13 mouse cellular contexts compared by ENCODE assay signal in genomic region chr3:85842881-85843218, GRCm38 (mm10). TPM values are rescaled to one million over a fixed set of nuclear protein-coding genes. Genes with fewer than 3 reads are reported as not detected.
A peak's percentile ranks its signal among the peaks of the same experiment; 100 is the strongest.
DNase-seq lines count a peak whose midpoint lies in the region; ATAC-seq and TF ChIP-seq lines count a peak whose summit lies in the region.
"Had no signal": no experiment of that assay in that cellular context is flagged by ENCODE, and none has a peak within 500 bp of the region (broad histone marks: within the 10 kb centered on the region; RNA-seq: fewer than 3 reads in every experiment).

No protein-coding gene starts in this region.

- no peak overlapping the region for H3K4me3 ChIP-seq in heart, embryonic 10.5 days
- no peak overlapping the region for H3K4me3 ChIP-seq in heart, embryonic 12.5 days
- H3K4me3 ChIP-seq in kidney, embryonic 14.5 days (ENCODE audit: low read length) = no peak overlapping the region
- no peak overlapping the region for H3K4me3 ChIP-seq in limb, embryonic 15.5 days
- H3K4me3 ChIP-seq in left cerebral cortex, adult 2 months = no peak overlapping the region
- H3K4me3 ChIP-seq: hindbrain, embryonic 15.5 days had no signal

- DNase-seq in heart, embryonic 10.5 days (ENCODE audit: low spot score) = no peak
- DNase-seq in heart, postnatal 25 days (ENCODE audit: low spot score) = no peak
- DNase-seq in left cerebral cortex, adult 2 months (ENCODE audit: extremely low spot score in 1 of 2, low spot score in 2 of 2) = no peak
- no peak for DNase-seq in layer of hippocampus, adult 18-20 months (ENCODE audit: low spot score in 2 of 2)
- no peak for DNase-seq in testis, postnatal 10 days (ENCODE audit: low spot score)
- DNase-seq: adrenal gland, postnatal 25 days; cerebellum, adult 8-10 months; retina, postnatal 1 day had no signal

- intact Hi-C loops in heart, postnatal 25 days (cut with DNase I) = no loop called here
- intact Hi-C loops in left cerebral cortex, adult 2 months (cut with DNase I) = no loop called here

- no peak overlapping the region for H3K9ac ChIP-seq in heart, embryonic 12.5 days
- H3K9ac ChIP-seq in kidney, embryonic 14.5 days (ENCODE audit: low read depth, low read length) = no peak overlapping the region
- H3K9ac ChIP-seq in limb, embryonic 15.5 days = no peak overlapping the region
- H3K9ac ChIP-seq: hindbrain, embryonic 15.5 days had no signal

- H3K27me3 ChIP-seq in heart, embryonic 10.5 days (ENCODE audit: insufficient read depth, poor library complexity, severe bottlenecking) = no peaks in the 10 kb centered on the region
- no peaks in the 10 kb centered on the region for H3K27me3 ChIP-seq in heart, embryonic 12.5 days (replicated peaks)
- H3K27me3 ChIP-seq in kidney, embryonic 14.5 days (ENCODE audit: control insufficient read depth, insufficient read depth, low read length) = no peaks in the 10 kb centered on the region
- H3K27me3 ChIP-seq in limb, embryonic 15.5 days = no peaks in the 10 kb centered on the region
- H3K27me3 ChIP-seq: hindbrain, embryonic 15.5 days had no signal

- H3K4me2 ChIP-seq in heart, embryonic 12.5 days = no peak overlapping the region; the same call in 1 of the 2 replicates
- H3K4me2 ChIP-seq in kidney, embryonic 14.5 days (replicated peaks; ENCODE audit: low read depth, low read length) = no peak overlapping the region
- no peak overlapping the region; the same call in 1 of the 2 replicates for H3K4me2 ChIP-seq in limb, embryonic 15.5 days
- H3K4me2 ChIP-seq: hindbrain, embryonic 15.5 days had no signal

- H3K36me3 ChIP-seq in heart, embryonic 10.5 days = no peaks in the 10 kb centered on the region
- no peaks in the 10 kb centered on the region for H3K36me3 ChIP-seq in heart, embryonic 12.5 days
- no peaks in the 10 kb centered on the region for H3K36me3 ChIP-seq in kidney, embryonic 14.5 days (ENCODE audit: control insufficient read depth, insufficient read depth, low read length)
- no peaks in the 10 kb centered on the region for H3K36me3 ChIP-seq in limb, embryonic 15.5 days
- H3K36me3 ChIP-seq: hindbrain, embryonic 15.5 days had no signal

- H3K27ac ChIP-seq in heart, embryonic 10.5 days = peak overlapping the region; percentile 62; the same call in 1 of the 2 replicates
- peak overlapping the region; percentile 72; the same call in 1 of the 2 replicates for H3K27ac ChIP-seq in heart, embryonic 12.5 days (ENCODE audit: poor library complexity, severe bottlenecking)
- H3K27ac ChIP-seq in kidney, embryonic 14.5 days (ENCODE audit: low read depth, low read length) = peak overlapping the region; percentile 84; the same call in 1 of the 2 replicates
- H3K27ac ChIP-seq in limb, embryonic 15.5 days = peak overlapping the region; percentile 78
- H3K27ac ChIP-seq in left cerebral cortex, adult 2 months = no peak overlapping the region

- no peak for ATAC-seq in heart, embryonic 12.5 days (ENCODE audit: insufficient number of reproducible peaks, low FRiP score)
- ATAC-seq in kidney, embryonic 14.5 days (ENCODE audit: low FRiP score, low TSS enrichment) = no peak
- ATAC-seq in limb, embryonic 15.5 days (ENCODE audit: insufficient number of reproducible peaks, low FRiP score, low TSS enrichment, low read depth) = no peak

- H3K9me3 ChIP-seq in heart, embryonic 10.5 days = no peaks in the 10 kb centered on the region
- no peaks in the 10 kb centered on the region for H3K9me3 ChIP-seq in heart, embryonic 12.5 days (replicated peaks)
- no peaks in the 10 kb centered on the region for H3K9me3 ChIP-seq in kidney, embryonic 14.5 days (ENCODE audit: control insufficient read depth, low read length)
- no peaks in the 10 kb centered on the region for H3K9me3 ChIP-seq in limb, embryonic 15.5 days
- H3K9me3 ChIP-seq: hindbrain, embryonic 15.5 days had no signal

- H3K4me1 ChIP-seq in heart, embryonic 10.5 days = peaks cover 16% of the 10 kb centered on the region; the same call in 1 of the 2 replicates
- H3K4me1 ChIP-seq in heart, embryonic 12.5 days (replicated peaks) = peaks cover 22% of the 10 kb centered on the region
- H3K4me1 ChIP-seq in kidney, embryonic 14.5 days (ENCODE audit: control insufficient read depth, insufficient read depth, low read length) = peaks cover 14% of the 10 kb centered on the region
- H3K4me1 ChIP-seq in limb, embryonic 15.5 days = peaks cover 17% of the 10 kb centered on the region

- no peak for TF ChIP-seq CTCF in left cerebral cortex, adult 2 months (IDR thresholded peaks at IDR 0.05)

RNA-seq across cellular contexts. Expression of gene Fam160a1, which starts 25.8 kb away (rescaled TPM):
- 1.7 and 2.1 TPM in 2 replicates for polyA plus RNA-seq in heart, embryonic 10.5 days (2016; fragmentation: Nextera tagmentation; extraction: Ambion mirVana)
- total RNA-seq in heart, postnatal 25 days (2021) = 10 to 100 TPM; 55.9 to 58.9 TPM
- polyA plus RNA-seq in heart, embryonic 12.5 days (2016; fragmentation: Nextera tagmentation; extraction: Ambion mirVana) = 3.3 and 3.6 TPM in 2 replicates
- polyA plus RNA-seq in kidney, embryonic 14.5 days (2014; fragmentation: Nextera tagmentation; extraction: Ambion mirVana) = 3.0 and 5.9 TPM in 2 replicates
- polyA plus RNA-seq in limb, embryonic 15.5 days (2015; fragmentation: Nextera tagmentation; extraction: Ambion mirVana) = 9.5 and 10.9 TPM in 2 replicates
- 1 to 10 TPM; 3.2 to 5.6 TPM for total RNA-seq in left cerebral cortex, adult 2 months (2021)
- total RNA-seq in layer of hippocampus, adult 18-20 months (2021) = 10 to 100 TPM; 10.1 to 10.5 TPM
- total RNA-seq: megakaryocyte progenitor cell, adult 5-6 weeks had no signal

RNA-seq across cellular contexts. Expression of gene Glt28d2, which starts 44.5 kb away (rescaled TPM):
- polyA plus RNA-seq in heart, embryonic 10.5 days (2016; fragmentation: Nextera tagmentation; extraction: Ambion mirVana) = 0.72 and 0.78 TPM in 2 replicates
- total RNA-seq in heart, postnatal 25 days (2021) = 1 to 10 TPM; 3.9 to 5.0 TPM
- polyA plus RNA-seq in heart, embryonic 12.5 days (2016; fragmentation: Nextera tagmentation; extraction: Ambion mirVana) = 0.85 and 1.2 TPM in 2 replicates
- polyA plus RNA-seq in kidney, embryonic 14.5 days (2014; fragmentation: Nextera tagmentation; extraction: Ambion mirVana) = 1.8 and 2.6 TPM in 2 replicates
- polyA plus RNA-seq in limb, embryonic 15.5 days (2015; fragmentation: Nextera tagmentation; extraction: Ambion mirVana) = 4.2 and 4.4 TPM in 2 replicates
- total RNA-seq in left cerebral cortex, adult 2 months (2021) = under 1 TPM; 0.33 to 0.66 TPM
- under 1 TPM; 0.17 to 0.23 TPM for total RNA-seq in layer of hippocampus, adult 18-20 months (2021)
- total RNA-seq: megakaryocyte progenitor cell, adult 5-6 weeks had no signal

RNA-seq across cellular contexts. Expression of gene Gm37240, which starts 44.5 kb away (rescaled TPM):
- polyA plus RNA-seq in heart, embryonic 10.5 days (2016; fragmentation: Nextera tagmentation; extraction: Ambion mirVana) = 2.7 and 3.0 TPM in 2 replicates
- 10 to 100 TPM; 38.8 to 39.2 TPM for total RNA-seq in heart, postnatal 25 days (2021)
- polyA plus RNA-seq in heart, embryonic 12.5 days (2016; fragmentation: Nextera tagmentation; extraction: Ambion mirVana) = 4.6 and 6.1 TPM in 2 replicates
- 5.8 and 15.1 TPM in 2 replicates for polyA plus RNA-seq in kidney, embryonic 14.5 days (2014; fragmentation: Nextera tagmentation; extraction: Ambion mirVana)
- polyA plus RNA-seq in limb, embryonic 15.5 days (2015; fragmentation: Nextera tagmentation; extraction: Ambion mirVana) = 14.9 and 15.2 TPM in 2 replicates
- 1 to 10 TPM in 1 of 2 experiments, under 1 TPM in 1; 0.27 to 1.1 TPM for total RNA-seq in left cerebral cortex, adult 2 months (2021)
- total RNA-seq in layer of hippocampus, adult 18-20 months (2021) = 1 to 10 TPM; 1.3 to 1.9 TPM
- total RNA-seq: megakaryocyte progenitor cell, adult 5-6 weeks had no signal
